Mouse (Mus musculus) heart, postnatal 4 days (tissue): Measurements from ENCODE around the gene Prr36. TPM values are rescaled to one million over a fixed set of nuclear protein-coding genes. Genes with fewer than 3 reads are reported as not detected.
A peak's percentile ranks its signal among the peaks of the same experiment; 100 is the strongest.

Experiments used
- DNase-seq: peaks from one replicate; pipeline ENCODE4 v3.0.0; 2021
- total RNA-seq, 2 experiments: library from RNA; stranded (reverse); gene quantifications; 2 replicates each; pipeline ENCODE4 v1.2.3; 2021

Prr36 gene
- total RNA-seq, 2 experiments from 2014 or later, result 0.05 to 0.07 TPM

GRCm38 (mm10) chr8:4201321-4201720 lies 15.9 kb downstream of the Prr36 start:
- DNase-seq, result no peak

GRCm38 (mm10) chr8:4193588-4193894 lies 23.7 kb downstream of the Prr36 start:
- DNase-seq, result no peak

- peak; percentile 92 for DNase-seq
Measured at GRCm38 (mm10) chr8:4192807-4193587, 24.3 kb downstream of the Prr36 start.

- DNase-seq, result no peak
Measured at GRCm38 (mm10) chr8:4192305-4192704, 25.0 kb downstream of the Prr36 start.

GRCm38 (mm10) chr8:4189031-4189722 lies 28.1 kb downstream of the Prr36 start:
- no peak for DNase-seq

DNA sequence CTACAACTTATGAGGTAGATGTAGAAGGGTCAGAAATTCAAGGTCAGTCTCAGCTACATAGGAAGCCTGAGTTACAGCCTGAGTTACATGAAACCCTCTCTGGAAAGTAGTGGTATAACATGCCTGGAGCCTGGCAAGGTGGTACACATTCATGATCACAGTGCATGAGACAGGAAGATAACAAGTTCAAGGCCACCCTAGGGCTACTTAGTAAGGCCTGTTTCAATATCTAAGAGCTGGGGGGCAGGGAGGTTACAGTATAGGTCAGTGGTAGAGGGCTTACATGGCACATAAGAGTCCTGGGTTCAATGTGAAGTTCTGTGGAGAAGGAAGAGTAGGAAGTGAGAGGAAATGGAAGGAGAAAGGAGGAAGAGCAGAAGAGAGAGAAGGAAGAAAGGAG lies 28.7 kb downstream of the Prr36 start:
- no peak for DNase-seq

- DNase-seq, result no peak
Measured at GRCm38 (mm10) chr8:4186151-4186550, 31.1 kb downstream of the Prr36 start.

DNA sequence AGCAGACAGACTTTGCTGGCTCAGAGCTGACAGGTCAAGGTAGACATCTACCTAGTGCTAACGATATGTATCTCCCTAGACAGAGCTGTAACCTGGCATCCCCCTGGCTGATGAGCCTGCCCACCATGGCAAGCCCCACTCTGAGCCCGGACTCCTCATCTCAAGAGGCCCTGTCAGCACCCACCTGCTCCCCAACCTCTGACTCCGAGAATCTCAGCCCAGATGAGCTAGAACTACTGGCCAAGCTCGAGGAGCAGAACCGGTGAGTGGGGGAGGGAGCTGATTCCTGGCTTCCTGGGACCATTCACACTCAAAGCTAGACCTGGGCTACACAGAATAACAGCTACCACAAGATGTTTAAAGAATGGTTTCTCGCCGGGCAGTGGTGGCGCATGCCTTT lies 33.9 kb downstream of the Prr36 start:
- DNase-seq, result no peak

DNA sequence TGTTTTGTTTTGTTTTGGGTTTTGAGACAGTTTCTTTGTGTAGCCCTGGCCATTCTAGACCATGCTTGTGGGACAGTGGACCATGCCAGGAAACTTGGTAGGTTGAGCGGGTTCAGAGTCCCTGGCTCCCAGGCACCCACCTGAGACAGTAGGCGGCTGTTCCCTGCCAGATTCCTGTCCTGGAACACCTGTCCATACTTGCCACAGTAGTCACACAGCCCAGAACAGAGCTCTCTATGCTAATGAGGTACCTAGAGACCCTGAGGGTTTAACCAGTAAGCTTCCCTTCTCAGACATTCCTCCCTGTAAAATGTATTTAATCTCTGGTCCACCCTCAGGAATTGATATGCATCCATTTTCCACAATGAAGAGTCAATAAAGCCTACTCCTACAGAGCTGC lies 43.2 kb downstream of the Prr36 start:
- DNase-seq, result no peak

DNA sequence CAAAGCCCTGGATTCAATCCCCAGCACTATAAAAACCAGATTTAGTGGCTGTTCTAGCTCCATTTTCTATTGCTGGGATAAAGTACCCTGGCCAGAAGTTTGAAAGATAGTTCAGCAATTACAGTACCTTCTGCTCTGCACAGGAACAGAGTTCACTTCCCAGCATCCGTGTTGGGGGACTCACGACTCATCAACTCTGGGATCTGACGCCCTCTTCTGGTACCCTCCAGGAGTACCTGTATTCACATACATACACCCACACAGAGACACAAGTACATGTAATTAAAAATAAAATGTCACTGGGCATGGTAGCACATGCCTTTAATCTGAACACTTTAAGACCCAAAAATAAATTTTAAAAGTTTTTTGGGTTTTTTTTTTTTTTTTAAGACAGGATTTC lies 44.8 kb downstream of the Prr36 start:
- DNase-seq, result no peak

- no peak for DNase-seq
Measured at GRCm38 (mm10) chr8:4167918-4168317, 49.3 kb downstream of the Prr36 start.

GRCm38 (mm10) chr8:4166881-4167525 lies 50.3 kb downstream of the Prr36 start:
- no peak for DNase-seq

DNA sequence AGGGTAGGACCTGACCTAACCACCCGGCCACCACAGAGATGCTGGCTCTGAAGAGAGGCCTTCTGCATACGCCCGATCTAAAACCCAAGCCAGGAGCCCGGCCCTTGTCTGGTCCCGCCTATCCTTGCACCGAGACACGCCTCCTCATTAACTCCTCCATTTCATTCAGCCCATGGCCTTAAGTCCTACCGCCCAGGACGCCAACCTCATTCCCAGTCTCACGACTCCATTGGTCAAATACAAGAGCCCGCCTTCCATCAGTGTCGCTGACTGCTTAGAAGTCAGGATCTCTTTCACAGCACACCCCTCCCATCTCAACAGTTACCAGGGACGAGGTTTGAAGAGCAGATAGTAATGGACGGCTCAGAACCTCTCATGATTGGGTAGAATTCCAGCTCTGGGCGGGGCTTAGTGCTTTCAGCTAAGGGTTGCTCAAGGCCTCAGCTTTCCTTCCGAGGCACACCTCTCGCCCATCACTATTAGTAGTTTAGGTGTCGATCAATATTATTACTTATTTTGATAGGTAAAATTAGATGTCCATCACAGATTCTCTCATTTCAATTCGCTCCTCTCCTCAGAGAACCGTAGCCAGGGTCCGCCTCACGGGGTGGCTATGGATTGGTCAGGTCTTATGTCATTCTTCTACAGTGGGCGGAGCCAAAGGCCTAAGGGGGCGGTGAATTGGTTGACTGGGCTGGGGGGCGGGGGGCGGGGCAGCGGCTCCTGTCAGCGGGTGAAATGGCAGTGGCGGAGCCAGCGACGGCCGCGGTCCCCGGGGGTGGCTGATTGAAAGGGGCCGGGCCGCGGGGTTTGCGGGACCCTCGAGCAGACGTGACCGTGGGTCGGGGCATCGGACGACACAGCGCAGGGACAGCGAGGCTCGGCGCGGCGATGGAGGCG lies 51.2 kb downstream of the Prr36 start, which contains the start of gene Evi5l:
TSS of gene Evi5l (plus strand) at position 716 of the 900 bp plus-strand sequence.
- peak; percentile 100 for DNase-seq

DNA sequence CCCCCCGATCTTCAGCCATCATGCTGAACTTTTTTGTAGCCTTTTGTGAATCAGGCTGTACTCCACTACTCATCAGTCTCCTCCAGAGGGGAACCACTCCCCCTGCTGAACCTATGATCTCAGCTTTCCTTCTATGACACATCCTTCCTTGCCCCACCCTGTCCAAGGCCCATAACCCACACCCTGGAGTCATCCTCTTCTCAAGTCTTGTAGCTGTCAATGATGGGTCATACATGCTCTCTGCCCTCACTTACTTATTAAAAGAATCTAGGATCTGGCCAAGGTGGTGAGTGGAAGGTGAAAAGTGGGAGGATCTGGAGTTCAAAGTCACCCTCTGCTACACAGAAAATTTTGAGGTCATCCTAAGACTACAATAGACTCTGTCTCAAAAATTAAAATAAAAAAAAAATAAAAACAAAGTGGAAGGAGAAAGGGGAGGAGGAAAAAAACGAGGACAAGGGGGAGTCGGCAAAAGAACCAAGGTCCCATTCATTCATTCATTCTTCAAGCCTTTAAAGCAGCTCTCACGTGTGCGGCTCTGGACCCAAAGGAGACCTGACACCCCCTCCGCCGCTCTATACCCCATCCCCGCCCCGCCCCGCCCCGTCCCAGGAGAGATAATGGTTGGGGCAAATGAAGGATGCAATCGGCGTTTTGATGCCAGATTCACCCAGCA lies 51.9 kb downstream of the Prr36 start:
- DNase-seq, result no peak

DNA sequence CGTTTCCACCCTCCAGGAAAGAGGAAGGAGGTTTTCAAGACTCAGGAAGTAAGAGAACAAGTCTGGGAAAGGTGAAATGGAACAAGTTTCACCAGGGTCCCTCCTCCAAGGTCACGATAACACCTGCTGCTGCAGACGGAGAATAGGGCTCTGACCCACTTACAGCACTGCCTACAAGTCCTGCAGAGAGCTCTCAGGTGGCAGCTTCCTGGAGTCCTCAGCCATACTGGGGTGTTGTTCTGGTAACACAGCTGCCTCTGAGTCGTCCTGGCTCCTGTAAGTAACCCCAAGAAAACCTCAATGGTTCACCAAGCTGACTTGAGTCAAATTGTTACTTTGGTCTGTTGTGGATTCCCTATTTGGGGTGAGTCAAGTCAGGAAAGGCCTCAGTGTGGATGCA lies 54.5 kb downstream of the Prr36 start:
- DNase-seq, result no peak

Other genes starting within 250 kb of the Prr36 start
- gene Cd209f, start 111.6 kb downstream of the Prr36 start, total RNA-seq, result not detected
- gene Cd209g, start 83.4 kb downstream of the Prr36 start, total RNA-seq, result not detected
- gene Evi5l, start 50.9 kb downstream of the Prr36 start, total RNA-seq, result 10 to 100 TPM; 19.1 to 26.0 TPM
- under 1 TPM; 0.14 TPM for gene Lrrc8e, start 9.4 kb upstream of the Prr36 start, total RNA-seq
- gene Map2k7, start 21.3 kb upstream of the Prr36 start, total RNA-seq, result 10 to 100 TPM; 66.7 to 68.9 TPM
- under 1 TPM; 0.24 to 0.52 TPM for gene Gm49320, start 21.4 kb upstream of the Prr36 start, total RNA-seq
- 1 to 10 TPM; 4.0 to 5.5 TPM for gene Tgfbr3l, start 30.8 kb upstream of the Prr36 start, total RNA-seq
- 10 to 100 TPM; 19.5 to 21.6 TPM for gene Snapc2, start 35.6 kb upstream of the Prr36 start, total RNA-seq
- 10 to 100 TPM in 1 of 2 experiments, 1 to 10 TPM in 1; 9.6 to 10.1 TPM for gene Ctxn1, start 41.8 kb upstream of the Prr36 start, total RNA-seq
- 100 to 1,000 TPM; 107 to 112 TPM for gene Timm44, start 58.5 kb upstream of the Prr36 start, total RNA-seq
- gene Ccl25, start 107.8 kb upstream of the Prr36 start, total RNA-seq, result 10 to 100 TPM in 1 of 2 experiments, 1 to 10 TPM in 1; 8.2 to 10.3 TPM
- 10 to 100 TPM; 95.8 to 96.1 TPM for gene Elavl1, start 108.0 kb upstream of the Prr36 start, total RNA-seq